Mouse (Mus musculus) midbrain, embryonic 12.5 days (tissue): ENCODE measurements around the gene Gm8104. TPM values are rescaled to one million over a fixed set of nuclear protein-coding genes. Genes with fewer than 3 reads are reported as not detected.
A peak's percentile ranks its signal among the peaks of the same experiment; 100 is the strongest.
"Not testable (repeated sequence)": the region's sequence is repeated elsewhere in the genome, so short reads cannot be mapped to it uniquely, and the experiment has no call there.

ENCODE experiments used
- ATAC-seq: fragments of 200-750 bp; cut with Nextera tagmentation; 2 replicates; pipeline ENCODE4 v1.8.0; 2017; ENCODE audit warnings: low read depth, moderate TSS enrichment, moderate library complexity; ENCODE audit not compliant: low FRiP score
- H3K27ac ChIP-seq: fragments of 300-500 bp; sonication (generic); replicated peaks from 2 replicates; pipeline ENCODE4 v1.5.1; 2016; ENCODE audit warnings: mild to moderate bottlenecking
- H3K27me3 ChIP-seq: fragments of 300-500 bp; sonication (generic); 2 replicates; pipeline ENCODE4 v1.6.1; 2016; ENCODE audit warnings: mild to moderate bottlenecking
- H3K36me3 ChIP-seq: fragments of 300-500 bp; sonication (generic); 2 replicates; pipeline ENCODE4 v1.6.1; 2016
- H3K4me1 ChIP-seq: fragments of 300-500 bp; sonication (generic); 2 replicates; pipeline ENCODE4 v1.6.1; 2016
- H3K4me2 ChIP-seq: fragments of 300-500 bp; sonication (generic); replicated peaks from 2 replicates; pipeline ENCODE4 v1.6.1; 2016; ENCODE audit warnings: mild to moderate bottlenecking, moderate library complexity
- H3K4me3 ChIP-seq: fragments of 300-500 bp; sonication (generic); 2 replicates; pipeline ENCODE4 v1.5.1; 2016; ENCODE audit warnings: mild to moderate bottlenecking
- H3K9ac ChIP-seq: fragments of 300-500 bp; sonication (generic); replicated peaks from 2 replicates; pipeline ENCODE4 v1.6.1; 2016; ENCODE audit warnings: mild to moderate bottlenecking, moderate library complexity
- H3K9me3 ChIP-seq: fragments of 300-500 bp; sonication (generic); 2 replicates; pipeline ENCODE4 v1.6.1; 2016; ENCODE audit warnings: mild to moderate bottlenecking
- whole genome bisulfite sequencing: fragments of 180-500 bp; shearing (Covaris S2); methylation state at CpG from one replicate; pipeline ENCODE4 v1.1.7; 2016; 5-methylcytosine and 5-hydroxymethylcytosine counted together
- polyA plus RNA-seq: library from polyadenylated mRNA; unstranded; fragments of >200 nt; fragmentation: Nextera tagmentation; extraction: Ambion mirVana; gene quantifications from 2 replicates; pipeline ENCODE4 v1.2.1, GENCODE M21; 2016

Gene Gm8104
- polyA plus RNA-seq: not detected in 2 replicates

- WGBS: 75% methylated on average over 3 of the region's 3 CpGs
- H3K4me2 ChIP-seq, H3K9me3 ChIP-seq, H3K4me1 ChIP-seq, H3K4me3 ChIP-seq, H3K9ac ChIP-seq, H3K36me3 ChIP-seq, ATAC-seq, H3K27ac ChIP-seq, H3K27me3 ChIP-seq: not testable (repeated sequence)
Measured at GRCm38 (mm10) chr14:43100301-43100700, at the start of gene Gm8104. Gene Gm8104 (plus strand): TSS chr14:43100601.

- not testable (repeated sequence) for H3K27me3 ChIP-seq, H3K9me3 ChIP-seq, H3K4me2 ChIP-seq, ATAC-seq, H3K36me3 ChIP-seq, H3K9ac ChIP-seq, H3K27ac ChIP-seq, H3K4me3 ChIP-seq, H3K4me1 ChIP-seq
- WGBS: 79% methylated on average over 3 of the region's 3 CpGs
Measured at GRCm38 (mm10) chr14:43058063-43058462, 42.3 kb upstream of the Gm8104 start.

- ATAC-seq: not testable (repeated sequence)
- 71% methylated on average over 4 of the region's 4 CpGs for WGBS
Measured at GRCm38 (mm10) chr14:43060179-43060578, 40.2 kb upstream of the Gm8104 start.

GRCm38 (mm10) chr14:43076543-43076942, 23.9 kb upstream of the Gm8104 start, which contains the start of gene Gm8094:
Gene Gm8094 (minus strand): TSS chr14:43076643.
- H3K27me3 ChIP-seq, H3K9ac ChIP-seq, H3K4me3 ChIP-seq, H3K4me2 ChIP-seq, H3K36me3 ChIP-seq, ATAC-seq, H3K4me1 ChIP-seq, H3K27ac ChIP-seq, H3K9me3 ChIP-seq: not testable (repeated sequence)
- 88% methylated on average over 2 of the region's 2 CpGs for WGBS

More at GRCm38 (mm10) chr14:43060179-43060578, 40.2 kb upstream of the Gm8104 start:
- H3K4me2 ChIP-seq, H3K36me3 ChIP-seq, H3K9ac ChIP-seq, H3K4me1 ChIP-seq, H3K27me3 ChIP-seq, H3K9me3 ChIP-seq, H3K27ac ChIP-seq, H3K4me3 ChIP-seq: not testable (repeated sequence)

- not testable (repeated sequence) for H3K36me3 ChIP-seq, H3K27ac ChIP-seq, H3K27me3 ChIP-seq, ATAC-seq, H3K4me2 ChIP-seq, H3K9me3 ChIP-seq, H3K9ac ChIP-seq, H3K4me1 ChIP-seq, H3K4me3 ChIP-seq
- WGBS: 67% methylated on average over 1 of the region's 1 CpGs
Measured at GRCm38 (mm10) chr14:43084936-43085730, 15.3 kb upstream of the Gm8104 start.

GRCm38 (mm10) chr14:43089103-43089919, 11.1 kb upstream of the Gm8104 start:
- H3K9ac ChIP-seq, H3K27ac ChIP-seq: not testable (repeated sequence)
- ATAC-seq: 0 out of 2 replicates have a peak, but pooled peaks have one; percentile 47

GRCm38 (mm10) chr14:43119673-43120072, 19.3 kb downstream of the Gm8104 start:
- not testable (repeated sequence) for ATAC-seq, H3K4me2 ChIP-seq, H3K4me3 ChIP-seq, H3K27me3 ChIP-seq, H3K4me1 ChIP-seq, H3K27ac ChIP-seq, H3K36me3 ChIP-seq, H3K9me3 ChIP-seq, H3K9ac ChIP-seq
- WGBS: 92% methylated on average over 3 of the region's 3 CpGs

More at GRCm38 (mm10) chr14:43089103-43089919, 11.1 kb upstream of the Gm8104 start:
- H3K9me3 ChIP-seq, H3K4me1 ChIP-seq, H3K4me3 ChIP-seq, H3K36me3 ChIP-seq, H3K27me3 ChIP-seq, H3K4me2 ChIP-seq: not testable (repeated sequence)
- 42% methylated on average over 1 of the region's 14 CpGs for WGBS

- H3K4me2 ChIP-seq, H3K9me3 ChIP-seq, H3K4me1 ChIP-seq, H3K36me3 ChIP-seq, H3K9ac ChIP-seq, H3K27me3 ChIP-seq, H3K4me3 ChIP-seq, ATAC-seq, H3K27ac ChIP-seq: not testable (repeated sequence)
Measured at GRCm38 (mm10) chr14:43126286-43126685, 25.9 kb downstream of the Gm8104 start.

Other genes starting within 250 kb of the Gm8104 start
- not detected in 2 replicates for gene Gm21977, start 247.1 kb upstream of the Gm8104 start, polyA plus RNA-seq
- not detected in 2 replicates for gene Gm8082, start 107.0 kb upstream of the Gm8104 start, polyA plus RNA-seq
- not detected in 2 replicates for gene Gm10376, start 85.0 kb upstream of the Gm8104 start, polyA plus RNA-seq
- not detected in 2 replicates for gene Gm8094, start 24.0 kb upstream of the Gm8104 start, polyA plus RNA-seq
- gene Gm7233, start 79.3 kb downstream of the Gm8104 start, polyA plus RNA-seq: not detected in 2 replicates
- not detected in 2 replicates for gene Gm8122, start 134.7 kb downstream of the Gm8104 start, polyA plus RNA-seq
- not detected in 2 replicates for gene Gm8126, start 158.0 kb downstream of the Gm8104 start, polyA plus RNA-seq
- not detected in 2 replicates for gene Gm9732, start 174.4 kb downstream of the Gm8104 start, polyA plus RNA-seq
- not detected in 2 replicates for gene Gm8127, start 193.2 kb downstream of the Gm8104 start, polyA plus RNA-seq
- gene 1700001F09Rik, start 247.2 kb downstream of the Gm8104 start, polyA plus RNA-seq: not detected in 2 replicates